Mouse (Mus musculus) adrenal gland, adult 8-10 months (tissue): ENCODE results near the gene Kit. TPM values are rescaled to one million over a fixed set of nuclear protein-coding genes. Genes with fewer than 3 reads are reported as not detected.

Experiments
- DNase-seq: peaks from one replicate; pipeline ENCODE4 v3.0.0; 2022
- total RNA-seq, 4 experiments: library from RNA; stranded (reverse); gene quantifications; 2 replicates each; pipeline ENCODE4 v1.2.4; 2022

The Kit gene
- total RNA-seq, 4 experiments from 2014 or later, result 0.99 to 2.0 (median 1.5) TPM

GRCm38 (mm10) chr5:75590961-75591360 is 16.2 kb downstream of the Kit start:
- DNase-seq, result no peak

DNA sequence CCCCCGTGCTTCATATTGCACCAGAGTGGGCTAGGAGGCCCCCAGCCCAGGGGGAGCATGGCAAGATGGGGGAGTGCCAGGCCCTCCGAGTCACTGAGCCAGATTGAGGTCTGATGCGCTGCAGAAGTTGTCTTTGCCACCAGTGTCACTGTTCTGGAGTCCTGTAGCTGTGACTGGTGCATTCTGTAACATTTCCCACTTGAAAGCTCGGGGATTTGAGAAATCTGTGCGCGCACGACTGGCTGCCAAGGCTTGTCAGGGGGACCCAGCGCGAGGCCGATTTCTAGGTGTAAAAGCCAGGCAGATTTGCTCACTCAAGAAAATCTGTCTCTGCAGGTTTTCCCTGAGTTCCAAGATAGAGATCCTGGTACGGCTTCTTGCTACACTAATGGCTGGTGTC is 16.9 kb downstream of the Kit start:
- DNase-seq, result no peak

DNA sequence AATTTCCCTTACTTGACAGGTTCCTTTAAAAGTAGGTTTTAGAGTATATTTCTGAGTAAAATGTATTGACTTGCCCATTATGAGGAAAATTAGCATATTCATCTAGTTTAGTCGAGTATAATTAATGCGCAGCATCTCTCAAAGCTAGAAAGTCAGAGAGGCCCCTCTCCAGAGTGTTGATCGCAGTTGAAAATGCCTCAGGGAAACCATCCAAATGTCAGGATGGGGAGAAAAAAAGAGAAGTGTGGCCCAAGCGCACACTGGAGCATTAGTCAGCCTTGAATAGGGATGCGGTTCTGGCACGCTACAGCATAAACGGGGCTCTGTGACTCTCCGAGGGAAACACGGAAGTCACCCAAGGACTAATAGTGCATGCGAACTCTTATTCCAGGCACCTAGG is 20.6 kb downstream of the Kit start:
- DNase-seq, result no peak

GRCm38 (mm10) chr5:75596211-75596610 is 21.5 kb downstream of the Kit start:
- DNase-seq, result peak; percentile 18

GRCm38 (mm10) chr5:75597316-75597715 is 22.6 kb downstream of the Kit start:
- DNase-seq, result no peak

GRCm38 (mm10) chr5:75598491-75598890 is 23.8 kb downstream of the Kit start:
- DNase-seq, result no peak

GRCm38 (mm10) chr5:75599991-75600390 is 25.3 kb downstream of the Kit start:
- no peak for DNase-seq

DNA sequence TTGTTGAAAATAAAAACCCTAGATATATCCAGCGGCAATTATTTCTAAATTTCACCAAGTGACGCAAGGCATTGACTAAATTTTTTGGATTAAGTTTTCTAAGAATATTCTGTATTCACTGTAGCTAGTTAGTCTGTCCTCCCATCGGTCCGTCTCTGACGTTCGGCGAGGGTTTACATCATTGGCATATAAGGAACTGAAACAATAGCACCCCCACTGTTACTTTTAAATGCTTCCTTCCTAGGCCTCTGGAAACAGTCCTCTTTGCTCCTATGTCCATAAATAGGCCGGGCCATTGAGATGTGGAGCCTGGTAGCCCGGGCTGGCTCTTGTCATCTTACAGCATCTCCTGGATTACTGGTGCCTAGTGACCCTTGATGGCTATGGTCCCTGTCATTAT is 29.5 kb downstream of the Kit start:
- no peak for DNase-seq

DNA sequence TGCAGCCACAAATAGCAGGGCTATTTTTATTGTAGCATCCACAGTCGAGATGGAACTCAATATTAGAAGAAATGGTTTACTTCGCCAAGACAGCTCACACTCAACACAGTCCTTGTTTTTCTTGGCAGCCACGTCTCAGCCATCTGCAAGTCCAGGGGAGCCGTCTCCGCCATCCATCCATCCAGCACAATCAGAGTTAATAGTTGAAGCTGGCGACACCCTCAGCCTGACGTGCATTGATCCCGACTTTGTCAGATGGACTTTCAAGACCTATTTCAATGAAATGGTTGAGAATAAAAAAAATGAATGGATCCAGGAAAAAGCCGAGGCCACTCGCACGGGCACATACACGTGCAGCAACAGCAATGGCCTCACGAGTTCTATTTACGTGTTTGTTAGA is 32.2 kb downstream of the Kit start:
- DNase-seq, result no peak

DNA sequence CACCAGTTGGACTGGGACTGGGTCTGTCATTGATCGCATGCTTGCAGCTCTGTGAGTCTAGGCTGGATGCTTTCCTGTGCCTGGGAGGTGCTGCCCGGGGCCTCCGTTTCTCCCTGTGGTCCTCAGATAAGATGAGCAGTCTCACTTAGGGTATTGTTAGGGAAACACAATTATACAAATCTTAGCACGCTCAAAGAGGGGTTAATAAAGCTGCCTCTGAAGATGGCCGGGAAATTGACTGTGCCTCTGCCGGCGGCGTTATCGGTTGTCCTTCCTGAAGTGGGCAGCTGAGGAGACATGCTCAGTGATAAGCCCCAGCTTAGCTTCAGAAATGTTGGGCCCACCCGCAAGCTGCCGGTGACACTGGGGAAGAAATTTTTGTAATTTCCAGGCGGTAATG is 33.3 kb downstream of the Kit start:
- no peak for DNase-seq

DNA sequence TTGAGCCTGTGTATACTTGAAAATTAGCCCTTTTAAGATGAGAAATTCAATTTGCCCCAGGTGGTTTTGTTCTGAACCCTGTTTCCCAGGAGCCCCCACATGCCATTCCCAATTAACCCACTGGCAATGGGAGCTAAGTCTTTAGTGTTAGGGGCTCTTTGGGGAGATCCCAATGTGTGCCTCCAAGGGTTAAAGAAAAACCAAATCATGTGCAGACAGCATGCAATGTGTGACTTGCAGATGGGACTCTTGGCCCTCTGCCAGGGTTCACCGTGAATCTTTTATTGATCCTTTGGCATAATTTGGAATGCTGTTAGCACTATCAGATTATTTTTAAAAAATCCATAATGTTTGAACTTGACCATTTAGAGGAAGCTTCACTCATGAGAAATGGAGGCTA is 37.7 kb downstream of the Kit start:
- DNase-seq, result no peak

GRCm38 (mm10) chr5:75612926-75613325 is 38.2 kb downstream of the Kit start:
- no peak for DNase-seq

DNA sequence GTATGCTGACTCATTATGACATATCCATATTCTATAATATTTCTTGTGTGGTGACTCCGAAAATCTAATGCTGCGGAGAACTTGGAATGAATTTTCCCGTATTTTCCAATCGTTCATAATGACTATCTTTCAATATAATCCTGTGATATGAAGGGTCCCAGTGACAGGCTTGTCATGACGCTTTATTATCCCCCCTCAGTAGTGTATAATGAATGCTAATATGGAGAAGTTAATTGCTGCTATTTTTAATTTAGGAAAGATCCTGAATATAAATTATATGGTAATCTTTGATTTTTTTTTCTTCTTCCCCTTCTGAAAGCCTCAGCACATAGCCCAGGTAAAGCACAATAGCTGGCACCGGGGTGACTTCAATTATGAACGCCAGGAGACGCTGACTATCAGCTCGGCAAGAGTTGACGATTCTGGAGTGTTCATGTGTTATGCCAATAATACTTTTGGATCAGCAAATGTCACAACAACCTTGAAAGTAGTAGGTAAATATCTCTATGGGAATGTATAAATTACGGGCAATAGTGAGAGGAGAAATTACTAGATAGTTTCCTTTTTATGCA is 40.4 kb downstream of the Kit start:
- DNase-seq, result no peak

DNA sequence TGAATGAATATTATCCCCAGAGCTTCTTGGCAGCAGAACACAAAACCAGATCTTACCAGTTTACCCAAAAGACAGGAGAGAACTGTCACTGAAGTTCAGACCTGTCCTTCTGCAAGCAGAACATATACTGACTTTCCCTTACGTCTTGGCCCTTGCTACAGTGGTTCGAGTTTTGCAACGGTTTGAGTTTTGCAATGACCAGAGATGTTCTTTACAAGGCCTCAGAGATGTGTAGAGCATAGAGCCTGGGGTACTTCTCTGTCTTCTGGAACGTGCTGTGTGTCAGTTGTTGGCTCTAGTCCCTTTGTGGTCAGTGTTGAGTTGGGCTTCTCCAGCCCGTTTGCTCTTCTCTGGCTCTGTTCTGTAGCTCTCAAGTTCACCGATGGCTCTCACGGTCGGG is 40.9 kb downstream of the Kit start:
- DNase-seq, result no peak

- DNase-seq, result no peak
These were observed 47.7 kb downstream of the Kit start for GRCm38 (mm10) chr5:75622401-75622800.

DNA sequence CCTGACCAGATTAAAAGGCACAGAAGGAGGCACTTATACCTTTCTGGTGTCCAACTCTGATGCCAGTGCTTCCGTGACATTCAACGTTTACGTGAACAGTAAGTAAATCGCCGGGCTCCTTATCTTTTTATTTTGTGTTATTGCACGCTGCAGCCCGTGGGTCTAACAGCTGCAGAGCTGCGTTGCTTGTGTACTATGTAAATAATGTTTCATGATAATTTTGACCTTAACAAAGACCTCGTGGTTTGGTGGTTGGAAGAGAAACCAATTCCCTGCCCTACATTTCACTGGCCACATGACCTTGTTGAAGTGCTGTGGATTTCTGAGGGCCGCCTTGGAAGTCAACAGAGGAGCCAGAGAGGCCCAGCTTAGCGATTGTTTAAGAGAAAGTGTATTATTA is 48.3 kb downstream of the Kit start:
- no peak for DNase-seq

DNA sequence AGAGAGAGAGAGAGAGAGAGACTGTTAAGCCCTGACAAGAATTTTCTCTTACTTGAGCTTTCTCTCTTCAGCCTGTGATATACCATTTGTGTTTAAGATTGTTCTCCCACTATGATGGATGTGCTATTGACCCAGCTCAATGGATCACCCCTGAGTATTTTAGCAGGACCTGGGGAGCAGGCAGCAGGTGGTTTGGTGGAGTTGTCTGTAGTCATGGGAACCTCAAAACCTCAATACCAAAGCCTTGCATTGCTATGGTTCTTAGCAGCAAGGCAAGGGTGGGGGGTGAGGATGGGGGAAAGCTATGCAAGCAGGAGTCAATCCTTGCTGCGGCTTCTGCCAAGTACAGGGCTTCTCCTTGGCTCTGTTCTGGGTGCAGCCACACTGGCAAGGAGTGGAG is 48.8 kb downstream of the Kit start:
- no peak for DNase-seq

GRCm38 (mm10) chr5:75623993-75624706 is 49.4 kb downstream of the Kit start:
- DNase-seq, result no peak

DNA sequence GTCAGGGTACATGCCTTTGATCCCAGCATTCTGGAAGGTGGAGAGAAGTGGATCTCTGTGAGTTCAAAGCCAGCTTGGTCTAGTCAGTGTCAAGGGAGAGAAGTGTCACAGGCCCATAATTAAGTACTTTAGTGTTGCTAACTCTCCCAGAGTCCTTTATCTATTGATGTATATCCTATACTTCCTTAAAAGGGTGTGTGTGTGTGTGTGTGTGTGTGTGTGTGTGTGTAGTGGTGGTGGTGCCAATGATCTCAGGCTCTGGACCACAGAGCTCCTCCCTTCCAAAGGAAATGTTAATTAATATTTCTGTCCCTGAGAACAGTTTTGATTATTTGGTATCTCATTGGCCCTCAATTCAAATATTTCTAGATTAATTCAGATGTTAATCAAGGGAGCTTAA is 50.3 kb downstream of the Kit start:
- DNase-seq, result no peak

- no peak for DNase-seq
These were observed 51.6 kb downstream of the Kit start for GRCm38 (mm10) chr5:75626284-75626683.

- no peak for DNase-seq
These were observed 52.0 kb downstream of the Kit start for GRCm38 (mm10) chr5:75626703-75627102.

DNA sequence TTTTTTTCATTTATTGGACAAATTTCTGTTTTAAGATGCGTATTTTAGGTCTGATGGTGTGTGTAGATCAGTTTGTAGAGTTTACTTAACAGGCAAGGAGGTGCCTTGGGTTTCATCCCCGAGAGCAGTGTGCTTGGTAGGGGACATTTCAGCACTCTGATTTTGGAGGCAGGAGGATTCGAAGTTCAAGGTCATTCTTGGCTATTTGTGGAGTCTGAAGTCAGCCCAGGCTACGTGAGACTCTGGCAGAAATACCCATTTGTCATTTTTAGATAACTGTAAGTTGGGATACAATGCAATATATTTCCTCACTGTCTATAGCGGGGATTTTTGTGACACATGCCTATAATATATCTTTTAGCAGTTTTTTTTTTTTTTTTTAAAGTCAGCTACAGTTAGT is 57.5 kb downstream of the Kit start:
- DNase-seq, result no peak

DNA sequence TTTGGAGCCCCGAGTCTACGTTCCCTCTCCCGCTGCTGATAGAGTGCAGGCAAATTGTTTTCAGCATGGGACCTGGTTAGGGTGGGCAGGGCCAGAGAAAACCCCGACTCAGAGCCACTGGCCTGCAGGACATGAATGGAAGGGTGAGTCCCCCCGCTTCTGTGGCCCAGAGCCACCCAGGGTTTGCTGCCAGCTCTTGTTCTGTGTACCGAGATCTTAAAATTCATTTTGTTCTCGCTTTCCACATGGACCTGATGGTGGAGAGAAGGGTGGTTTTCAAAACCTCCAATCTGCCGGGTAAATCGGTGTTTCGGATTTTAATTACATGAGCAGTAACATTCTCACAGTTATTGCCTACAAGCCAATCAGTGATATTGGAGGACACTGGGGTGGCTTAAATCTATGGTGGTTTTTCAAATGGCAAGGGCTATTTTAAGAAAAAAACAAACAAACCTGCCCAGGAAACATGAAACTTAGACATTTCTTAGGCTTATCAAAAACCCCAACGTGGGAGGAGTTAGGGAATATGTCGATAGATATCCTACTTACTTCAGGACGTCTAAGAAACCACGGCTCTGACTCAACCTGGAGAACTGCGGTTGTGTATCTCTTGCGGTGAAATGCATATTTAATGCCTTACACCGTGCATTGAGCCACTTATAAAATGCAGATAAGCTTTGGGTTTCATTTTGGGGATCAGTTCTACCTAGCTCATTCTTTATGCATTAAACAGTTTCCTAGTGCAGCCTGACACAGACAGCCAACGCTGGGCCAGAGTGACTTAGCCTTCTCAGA is 58.3 kb downstream of the Kit start:
- DNase-seq, result no peak

DNA sequence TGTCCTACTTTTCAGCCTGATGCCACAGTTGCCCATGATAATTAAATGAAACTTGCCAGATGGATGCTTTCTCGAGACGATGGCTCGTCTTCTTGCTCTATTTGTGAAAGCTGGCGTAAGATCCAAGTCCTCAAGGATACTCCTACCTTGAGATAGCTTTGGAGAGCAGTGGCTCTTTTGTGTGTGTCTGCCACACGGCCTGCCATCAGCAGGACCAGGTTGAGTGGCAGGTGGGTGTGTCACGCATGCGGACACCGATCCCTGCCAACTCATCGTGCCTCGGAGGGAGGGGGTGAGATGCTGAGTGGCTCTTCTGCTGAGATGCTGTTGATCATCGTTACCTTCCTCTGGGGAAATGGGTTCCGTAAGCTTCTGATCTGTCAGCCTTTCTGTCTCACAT is 60.7 kb downstream of the Kit start:
- DNase-seq, result no peak
